Mouse (Mus musculus) cerebellum, adult 2 months (tissue): ENCODE data around the gene Nsl1. TPM values are rescaled to one million over a fixed set of nuclear protein-coding genes. Genes with fewer than 3 reads are reported as not detected.

ENCODE experiments used
- DNase-seq, 2 experiments: peaks; one replicate each; pipeline ENCODE4 v3.0.0; 2021
- H3K27ac ChIP-seq: fragments of 200-500 bp; 2 replicates; pipeline ENCODE4 v1.5.1; 2012; ENCODE audit warnings: low read length, control low read depth, inconsistent platforms; ENCODE audit not compliant: insufficient read depth
- H3K27me3 ChIP-seq: fragments of 200-500 bp; 2 replicates; pipeline ENCODE4 v1.6.1; 2012; ENCODE audit warnings: inconsistent platforms, mild to moderate bottlenecking, low read length, moderate library complexity; ENCODE audit not compliant: control insufficient read depth, insufficient read depth
- H3K4me1 ChIP-seq: fragments of 200-500 bp; 2 replicates; pipeline ENCODE4 v1.6.1; 2011; ENCODE audit warnings: low read length; ENCODE audit not compliant: control insufficient read depth, insufficient read depth
- H3K4me3 ChIP-seq: fragments of 200-500 bp; replicated peaks from 2 replicates; pipeline ENCODE3; 2011; ENCODE audit warnings: mild to moderate bottlenecking, low read depth, low read length, control low read depth; ENCODE audit not compliant: insufficient read depth
- CTCF ChIP-seq: fragments of 200-500 bp; IDR thresholded peaks from 2 replicates; pipeline ENCODE4 v1.5.1; 2011; ENCODE audit warnings: low read depth, mild to moderate bottlenecking, control low read depth, low read length, moderate library complexity, borderline replicate concordance; ENCODE audit not compliant: insufficient read depth
- POLR2A ChIP-seq: fragments of 200-500 bp; IDR thresholded peaks from 2 replicates; pipeline ENCODE4 v1.6.1; 2011; ENCODE audit warnings: low read length, control low read depth, borderline replicate concordance; ENCODE audit not compliant: insufficient read depth
- WGBS: fragments of 180-500 bp; shearing (Covaris S2); methylation state at CpG from one replicate; pipeline ENCODE4 v1.1.7; 2018; 5-methylcytosine and 5-hydroxymethylcytosine counted together
- polyA plus RNA-seq: library from polyadenylated mRNA; depleted of rRNA; stranded (reverse); fragments of >200 nt; gene quantifications from 2 replicates; pipeline ENCODE4 v1.2.3, GENCODE M21; 2012

Gene Nsl1
- polyA plus RNA-seq, 1 experiment = 0.59 TPM

DNA sequence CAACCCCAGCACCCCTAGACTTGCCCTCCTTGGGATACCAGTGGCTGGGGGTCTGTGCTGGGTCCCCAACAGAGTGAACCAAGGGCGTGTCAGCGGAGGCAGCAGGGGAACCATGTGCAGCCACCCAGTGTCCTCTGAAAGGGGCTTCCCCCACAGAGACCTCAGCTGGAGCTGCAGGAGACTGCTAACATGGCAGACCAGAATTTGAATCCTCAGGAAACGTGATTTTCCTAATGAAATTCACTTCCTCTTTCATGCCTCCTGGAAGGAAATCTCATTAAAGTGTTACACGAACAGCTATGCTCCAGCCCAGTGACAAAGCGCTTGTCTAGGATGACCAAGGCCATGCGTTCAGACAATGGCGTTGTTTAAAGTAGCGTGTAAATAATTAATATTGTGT is 24.1 kb downstream of the Nsl1 start:
- no peak for DNase-seq
- WGBS = 73% methylated on average over 8 of the region's 8 CpGs

GRCm38 (mm10) chr1:191087955-191088354 is 25.1 kb downstream of the Nsl1 start:
- Histone ChIP-seq H3K27me3 (no peaks in the 10 kb centered on the region), H3K27ac (no peak overlapping the region), H3K4me3 (no peak overlapping the region), H3K4me1 (no peaks in the 10 kb centered on the region)
- no peak for DNase-seq
- WGBS = 90% methylated on average over 5 of the region's 5 CpGs
- TF ChIP-seq POLR2A = no peak
- no peak for TF ChIP-seq CTCF

More for the DNA sequence above, 24.1 kb downstream of the Nsl1 start:
- H3K4me3 ChIP-seq = no peak overlapping the region
- no peaks in the 10 kb centered on the region for H3K4me1 ChIP-seq
- H3K27me3 ChIP-seq = no peaks in the 10 kb centered on the region
- no peak overlapping the region for H3K27ac ChIP-seq
- no peak for TF ChIP-seq CTCF
- TF ChIP-seq POLR2A = no peak

DNA sequence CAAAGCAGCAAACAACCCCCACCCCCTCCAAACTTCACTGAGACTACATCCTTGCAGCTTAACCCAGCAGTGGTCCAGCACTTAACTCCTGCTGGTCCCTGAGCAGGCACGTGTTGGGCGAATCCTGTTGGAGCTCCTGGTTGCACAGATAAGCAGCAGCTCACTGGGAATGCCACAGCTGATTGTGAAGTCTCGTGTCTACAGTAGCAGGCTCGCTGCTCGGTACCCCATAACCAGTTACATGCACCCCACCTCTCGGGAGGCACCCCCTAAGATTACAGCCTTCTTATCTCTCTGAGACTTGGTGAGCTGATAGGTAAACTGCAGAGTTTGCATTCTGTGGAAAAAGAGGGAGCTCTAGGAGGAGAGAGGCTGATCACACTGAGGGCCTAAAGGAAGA is 26.5 kb downstream of the Nsl1 start:
- 76% methylated on average over 6 of the region's 6 CpGs for WGBS
- Histone ChIP-seq H3K27me3 (no peaks in the 10 kb centered on the region), H3K27ac (no peak overlapping the region), H3K4me1 (no peaks in the 10 kb centered on the region), H3K4me3 (no peak overlapping the region)
- DNase-seq = no peak
- TF ChIP-seq CTCF = no peak
- no peak for TF ChIP-seq POLR2A

GRCm38 (mm10) chr1:191092050-191092449 is 29.2 kb downstream of the Nsl1 start:
- WGBS = 78% methylated on average over 8 of the region's 8 CpGs
- Histone ChIP-seq H3K4me3 (no peak overlapping the region), H3K27ac (no peak overlapping the region), H3K27me3 (no peaks in the 10 kb centered on the region), H3K4me1 (no peaks in the 10 kb centered on the region)
- TF ChIP-seq POLR2A (no peak), CTCF (no peak)
- DNase-seq = no peak

- WGBS = 72% methylated on average over 5 of the region's 5 CpGs
- no peak overlapping the region for H3K4me3 ChIP-seq
- TF ChIP-seq CTCF = no peak
- TF ChIP-seq POLR2A = no peak
Observed at GRCm38 (mm10) chr1:191093578-191093977, 30.8 kb downstream of the Nsl1 start.

DNA sequence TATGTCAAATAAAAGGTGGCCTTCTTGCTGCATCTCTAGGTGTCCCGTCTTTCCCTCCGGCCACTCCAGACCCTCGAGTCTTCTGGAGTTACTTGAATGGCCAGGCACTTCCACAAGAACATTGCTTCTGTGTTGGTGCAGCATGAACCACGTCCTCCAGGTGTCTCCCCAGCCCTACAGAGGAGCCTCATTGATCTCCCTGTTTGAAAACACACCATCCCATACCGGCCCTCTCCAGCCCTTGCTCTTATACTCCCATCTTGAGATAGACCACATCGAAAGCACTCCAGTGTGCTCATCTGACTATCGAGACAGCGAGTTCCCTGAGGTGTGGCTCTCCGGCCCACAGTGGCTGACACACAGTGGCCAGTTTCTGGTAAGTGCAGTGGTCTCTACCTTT is 32.2 kb downstream of the Nsl1 start:
- WGBS = 71% methylated on average over 9 of the region's 9 CpGs

More at GRCm38 (mm10) chr1:191093578-191093977, 30.8 kb downstream of the Nsl1 start:
- no peak overlapping the region for H3K27ac ChIP-seq
- peaks cover 1% of the 10 kb centered on the region; the same call in 1 of the 2 replicates for H3K27me3 ChIP-seq
- H3K4me1 ChIP-seq = no peaks in the 10 kb centered on the region
- no peak for DNase-seq

DNA sequence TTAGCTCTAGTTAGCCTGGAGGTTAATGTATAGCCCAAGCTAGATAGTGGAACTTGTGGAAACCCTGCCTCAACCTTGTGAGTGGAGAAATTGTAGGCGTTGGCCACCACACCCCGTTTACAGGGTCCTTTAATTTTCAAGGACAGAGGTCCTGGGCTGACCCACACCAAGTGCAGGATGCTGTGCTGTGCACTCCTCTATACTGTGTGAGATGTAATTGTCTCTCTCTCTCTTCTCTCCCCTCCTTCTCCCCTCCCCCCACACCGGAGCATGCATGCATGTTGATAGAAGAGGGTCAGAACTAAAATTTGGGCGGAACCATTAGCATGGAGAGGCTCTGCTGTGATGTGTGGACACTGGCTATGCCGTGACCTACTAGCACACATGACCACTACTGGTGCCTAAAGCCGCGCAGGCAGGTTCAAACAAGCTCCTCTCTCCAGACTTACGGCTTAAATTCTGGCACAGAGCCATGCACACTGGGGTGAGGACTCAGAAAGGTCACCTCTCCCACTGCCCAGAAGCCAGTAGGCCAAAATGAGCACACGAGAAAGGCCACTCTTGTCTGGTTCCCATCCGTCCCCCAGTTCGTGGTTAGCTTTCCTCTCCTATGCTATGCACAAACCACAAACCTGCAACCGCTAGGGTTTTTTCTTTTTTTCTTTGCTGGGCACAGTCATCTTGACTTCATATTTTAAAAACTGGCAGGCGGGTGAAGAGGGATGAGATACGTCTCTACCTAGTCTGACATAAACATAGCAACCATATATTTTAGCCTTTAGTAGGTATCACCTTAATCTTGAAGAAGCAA is 34.3 kb downstream of the Nsl1 start:
- H3K4me1 ChIP-seq = no peaks in the 10 kb centered on the region
- TF ChIP-seq POLR2A (no peak), CTCF (no peak)
- DNase-seq = no peak
- H3K27ac ChIP-seq = no peak overlapping the region
- WGBS = 52% methylated on average over 14 of the region's 14 CpGs
- H3K27me3 ChIP-seq = peaks cover 1% of the 10 kb centered on the region; the same call in 1 of the 2 replicates
- H3K4me3 ChIP-seq = no peak overlapping the region

More for the DNA sequence above, 32.2 kb downstream of the Nsl1 start:
- Histone ChIP-seq H3K27me3 (peaks cover 1% of the 10 kb centered on the region; the same call in 1 of the 2 replicates), H3K4me1 (no peaks in the 10 kb centered on the region), H3K4me3 (no peak overlapping the region), H3K27ac (no peak overlapping the region)
- no peak for TF ChIP-seq POLR2A
- no peak; the same call in 1 of the 2 replicates for TF ChIP-seq CTCF
- DNase-seq = no peak

DNA sequence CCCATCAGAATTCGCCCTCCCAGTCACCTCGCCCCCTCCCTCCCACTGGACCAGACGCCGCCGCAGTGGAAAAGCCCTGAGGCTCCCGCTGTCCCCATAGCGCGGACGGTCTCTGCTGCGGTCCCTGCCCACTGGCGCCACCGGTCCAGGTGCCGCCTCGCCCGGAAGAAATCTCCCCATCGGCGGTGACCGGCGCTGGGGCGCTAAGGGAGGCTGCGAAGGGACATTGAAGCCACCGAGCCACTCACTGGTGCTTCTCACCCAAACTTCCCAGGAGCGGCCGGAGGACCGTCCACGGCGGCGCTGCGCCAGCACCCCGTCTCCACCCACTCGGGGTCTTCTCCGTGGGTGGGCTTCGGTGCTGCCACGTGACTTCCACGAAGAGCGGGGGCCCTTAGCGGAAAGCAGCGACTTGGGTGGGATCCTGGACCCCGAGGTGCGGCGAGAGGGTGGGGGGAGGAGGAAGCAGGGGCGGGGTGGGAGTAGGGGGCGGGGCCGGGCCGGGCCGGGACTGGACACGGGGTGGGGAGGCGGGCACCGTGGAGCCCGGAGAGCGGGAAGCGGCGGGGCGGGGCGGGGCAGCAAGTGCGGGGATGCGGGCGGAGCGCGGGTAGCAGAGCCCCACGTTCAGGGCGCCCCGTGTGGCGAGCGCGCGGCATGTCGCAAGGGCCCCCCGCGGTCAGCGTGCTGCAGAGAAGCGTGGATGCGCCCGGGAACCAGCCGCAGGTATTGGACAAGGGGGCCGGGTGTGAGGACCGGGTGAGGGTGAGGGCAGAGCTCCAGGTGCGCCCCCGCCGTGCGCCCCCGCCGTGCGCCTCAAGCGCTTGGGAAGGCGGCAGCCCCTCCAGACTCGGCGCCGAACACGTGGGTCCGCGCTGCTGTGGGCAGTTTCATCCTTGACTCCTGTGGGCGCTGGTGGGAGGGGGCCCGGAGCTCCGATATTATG is 35.3 kb downstream of the Nsl1 start, which contains the start of gene Batf3:
Gene Batf3, plus strand, starts transcription at position 46 of the 946 bp plus-strand sequence.
- no peaks in the 10 kb centered on the region for H3K4me1 ChIP-seq
- H3K27ac ChIP-seq = no peak within 1 kb of the TSS
- TF ChIP-seq CTCF (no peak), POLR2A (no peak)
- peak within 1 kb of the TSS; percentile 49 for H3K4me3 ChIP-seq
- peak; percentile 12 to 25 for DNase-seq
- H3K27me3 ChIP-seq = peaks cover 1% of the 10 kb centered on the region; the same call in 1 of the 2 replicates
- under 1% methylated on average over 92 of the region's 95 CpGs for WGBS
